Mouse (Mus musculus) natural killer cell, adult 2 months (primary cell): ENCODE measurements around the gene Dynlt1b.
"Not testable (repeated sequence)": the region's sequence is repeated elsewhere in the genome, so short reads cannot be mapped to it uniquely, and the experiment has no call there.

Experiments
- DNase-seq, 2 experiments: peaks; one replicate each; pipeline ENCODE4 v3.0.0; 2022; ENCODE audit warnings: low spot score in 2 of 2

The Dynlt1b gene

GRCm38 (mm10) chr17:6461083-6461595 is 31.2 kb downstream of the Dynlt1b start:
- DNase-seq, result not testable (repeated sequence)

GRCm38 (mm10) chr17:6465735-6466134 is 35.8 kb downstream of the Dynlt1b start:
- DNase-seq, result not testable (repeated sequence)

- DNase-seq, result not testable (repeated sequence)
These were observed 37.9 kb downstream of the Dynlt1b start for GRCm38 (mm10) chr17:6467638-6468461.

GRCm38 (mm10) chr17:6470031-6470430 is 40.1 kb downstream of the Dynlt1b start:
- DNase-seq, result not testable (repeated sequence)

- DNase-seq, result not testable (repeated sequence)
These were observed 40.8 kb downstream of the Dynlt1b start for GRCm38 (mm10) chr17:6470671-6471070.

- not testable (repeated sequence) for DNase-seq
These were observed 45.4 kb downstream of the Dynlt1b start for GRCm38 (mm10) chr17:6475270-6475669.

GRCm38 (mm10) chr17:6475913-6476312 is 46.0 kb downstream of the Dynlt1b start:
- DNase-seq, result not testable (repeated sequence)

GRCm38 (mm10) chr17:6476495-6476947 is 46.6 kb downstream of the Dynlt1b start:
- DNase-seq, result not testable (repeated sequence)

- DNase-seq, result not testable (repeated sequence)
These were observed 47.1 kb downstream of the Dynlt1b start for GRCm38 (mm10) chr17:6477026-6477425.

- not testable (repeated sequence) for DNase-seq
These were observed 51.1 kb downstream of the Dynlt1b start for GRCm38 (mm10) chr17:6480855-6481589.

GRCm38 (mm10) chr17:6481590-6481963 is 51.7 kb downstream of the Dynlt1b start:
- not testable (repeated sequence) for DNase-seq

GRCm38 (mm10) chr17:6482248-6482647 is 52.3 kb downstream of the Dynlt1b start:
- not testable (repeated sequence) for DNase-seq
